Mouse (Mus musculus) T-helper 1 cell (primary cell): ENCODE data around the gene 1700123O20Rik.

ENCODE experiments used
- in situ Hi-C: fragments of 300-600 bp; cut with MboI, MseI; formaldehyde crosslinking; loops from one replicate; pipeline ENCODE4 v1.15.1; 2025; ENCODE audit warnings: high pct_unique_total_duplicates

The 1700123O20Rik gene

DNA sequence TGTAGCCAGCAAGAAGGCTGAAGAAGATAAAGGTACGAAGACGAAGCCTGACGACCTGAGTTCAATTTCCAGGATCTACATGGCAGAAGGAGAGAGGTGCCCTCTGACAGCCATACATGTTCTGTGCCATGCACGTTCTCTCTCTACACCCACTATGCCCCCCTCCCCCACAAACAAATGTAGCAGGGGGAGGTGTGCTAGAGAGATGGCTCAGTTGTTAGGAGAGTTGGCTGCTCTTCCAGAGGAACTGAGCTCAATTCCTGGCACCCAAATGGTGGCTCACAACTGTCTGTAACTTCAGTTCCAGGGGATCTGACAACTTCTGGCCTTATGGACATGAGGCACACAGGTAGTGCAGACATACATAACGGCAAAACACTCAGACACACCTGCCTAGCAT, 9.7 kb upstream of the 1700123O20Rik start:
- in situ Hi-C loops, result no loop called here

DNA sequence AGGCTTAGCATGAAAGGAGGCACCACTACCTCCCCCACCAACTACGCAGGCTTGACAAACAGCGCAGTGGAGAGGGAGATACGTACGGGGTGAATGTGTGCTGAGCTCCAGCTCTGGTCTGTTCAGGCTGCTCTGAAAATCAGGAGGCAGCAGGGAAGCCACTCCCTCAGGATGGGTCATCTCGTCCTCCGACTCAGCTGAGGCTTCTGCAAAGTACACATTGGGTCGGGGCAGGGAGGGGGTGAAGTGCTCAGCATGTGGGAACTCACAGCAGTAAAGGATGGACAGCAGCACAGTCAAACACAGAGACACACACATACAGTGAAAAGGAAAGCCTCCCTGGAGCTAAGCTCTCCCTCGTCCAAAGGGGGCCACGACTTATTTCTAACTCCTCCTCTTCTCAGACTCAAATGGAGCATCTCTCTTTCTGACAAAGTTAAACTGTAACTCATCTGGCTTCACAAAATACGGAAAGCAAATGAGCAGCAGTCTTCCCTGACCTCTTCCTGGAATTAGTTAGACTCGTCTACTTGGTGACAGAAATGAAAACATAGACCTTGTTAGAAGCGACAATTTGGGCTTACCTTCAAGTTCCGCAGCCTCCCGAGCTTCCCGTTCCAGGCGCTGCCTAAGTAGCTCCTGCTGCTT, 7.2 kb upstream of the 1700123O20Rik start:
- in situ Hi-C loops, result no loop called here

- in situ Hi-C loops, result no loop called here
Measured at GRCm38 (mm10) chr14:54682396-54682795, 3.6 kb upstream of the 1700123O20Rik start.

- in situ Hi-C loops, result no loop called here
Measured at GRCm38 (mm10) chr14:54685471-54685870, 545 bp upstream of the 1700123O20Rik start.

- in situ Hi-C loops, result no loop called here
Measured at GRCm38 (mm10) chr14:54686522-54687143, 617 bp downstream of the 1700123O20Rik start, which contains the start of gene Acin1. Acin1 (minus strand) TSS chr14:54686931.

DNA sequence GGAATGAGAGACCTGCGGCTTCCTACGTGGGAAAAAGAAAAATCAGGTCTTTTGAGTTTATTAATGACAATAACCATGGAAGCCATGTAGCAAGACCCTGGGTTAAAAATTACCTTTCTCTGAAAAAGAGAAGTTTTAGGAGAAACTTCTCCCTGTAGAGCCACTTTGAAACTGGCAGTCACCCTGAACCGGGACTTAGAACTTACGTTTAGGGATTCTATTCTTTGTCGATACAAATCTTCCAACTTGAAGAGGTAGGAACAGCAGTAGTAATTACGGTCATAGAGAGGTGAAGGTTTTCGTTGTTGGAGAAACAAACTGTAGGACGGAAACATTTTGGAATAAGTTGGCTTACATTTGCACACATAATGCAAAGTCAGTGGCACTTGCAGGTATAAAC, 1.2 kb downstream of the 1700123O20Rik start:
- in situ Hi-C loops, result no loop called here

DNA sequence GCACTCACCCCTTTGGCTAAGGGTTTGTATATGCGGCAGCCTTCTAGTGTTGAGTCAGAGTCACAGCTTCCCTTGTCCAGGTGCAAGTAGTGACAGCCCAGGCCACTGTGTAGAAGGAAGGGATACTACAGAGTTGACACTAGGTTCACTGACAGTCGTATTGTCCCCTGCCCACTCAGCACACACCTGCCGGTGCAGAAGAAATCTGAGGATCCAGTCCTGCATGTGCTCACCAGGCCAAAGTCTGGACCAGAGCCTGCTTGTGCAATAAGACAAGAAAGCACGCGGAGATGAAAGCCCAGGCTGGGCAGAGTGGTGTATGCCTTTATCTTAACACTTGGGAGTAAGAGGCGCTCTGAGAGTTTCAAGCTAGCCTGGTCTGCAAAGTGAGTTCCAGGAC, 9.0 kb downstream of the 1700123O20Rik start:
- in situ Hi-C loops, result no loop called here

- in situ Hi-C loops, result no loop called here
Measured at GRCm38 (mm10) chr14:54696752-54697151, 10.7 kb downstream of the 1700123O20Rik start.

- in situ Hi-C loops, result no loop called here
Measured at GRCm38 (mm10) chr14:54698733-54699132, 12.7 kb downstream of the 1700123O20Rik start, which contains the start of gene Gm29776. Gm29776 (minus strand) TSS chr14:54698833.

DNA sequence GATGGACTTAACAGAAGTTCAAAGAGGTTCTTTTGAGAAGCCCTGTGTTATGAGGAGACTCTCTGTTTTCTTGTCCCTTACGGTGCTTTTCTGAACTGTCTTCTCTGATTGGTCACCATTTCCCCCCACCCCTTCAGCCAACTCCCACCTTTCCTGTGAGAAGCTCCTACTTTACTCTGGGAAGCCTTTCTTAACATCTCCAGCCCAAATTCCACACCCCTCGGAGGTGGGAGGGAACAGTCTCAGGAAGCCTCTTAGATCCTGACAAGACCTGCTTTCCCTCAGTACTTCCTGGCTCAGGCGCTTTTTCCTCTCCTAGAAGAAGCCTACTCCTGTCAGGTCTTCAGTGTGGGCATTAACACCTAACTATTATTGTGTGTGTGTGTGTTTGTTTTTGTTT, 13.6 kb downstream of the 1700123O20Rik start:
- in situ Hi-C loops, result no loop called here

GRCm38 (mm10) chr14:54701298-54701697, 15.3 kb downstream of the 1700123O20Rik start:
- in situ Hi-C loops, result no loop called here

- in situ Hi-C loops, result no loop called here
Measured at GRCm38 (mm10) chr14:54703207-54703606, 17.2 kb downstream of the 1700123O20Rik start.

GRCm38 (mm10) chr14:54705844-54706243, 19.8 kb downstream of the 1700123O20Rik start:
- in situ Hi-C loops, result no loop called here

GRCm38 (mm10) chr14:54706589-54707320, 20.7 kb downstream of the 1700123O20Rik start:
- in situ Hi-C loops, result no loop called here

DNA sequence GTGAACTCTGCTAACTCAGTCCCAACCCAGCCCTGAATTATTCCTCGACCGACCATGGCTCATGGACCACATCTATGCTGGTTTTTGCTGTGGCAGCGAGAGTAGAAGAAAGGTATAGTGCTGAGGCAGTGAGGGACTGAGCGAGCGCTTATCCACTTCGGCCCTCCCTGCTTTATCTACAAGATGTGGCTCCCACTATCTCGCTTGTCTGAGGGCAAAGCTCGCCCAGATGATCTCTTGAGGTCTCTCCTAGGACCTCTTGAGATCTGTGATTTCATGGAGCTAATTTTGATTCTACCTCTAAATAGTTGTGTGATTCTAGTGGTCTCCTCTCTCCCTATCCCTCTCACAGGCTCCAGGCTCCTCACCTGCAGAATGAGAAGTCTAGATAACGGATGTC, 23.0 kb downstream of the 1700123O20Rik start:
- in situ Hi-C loops, result no loop called here

DNA sequence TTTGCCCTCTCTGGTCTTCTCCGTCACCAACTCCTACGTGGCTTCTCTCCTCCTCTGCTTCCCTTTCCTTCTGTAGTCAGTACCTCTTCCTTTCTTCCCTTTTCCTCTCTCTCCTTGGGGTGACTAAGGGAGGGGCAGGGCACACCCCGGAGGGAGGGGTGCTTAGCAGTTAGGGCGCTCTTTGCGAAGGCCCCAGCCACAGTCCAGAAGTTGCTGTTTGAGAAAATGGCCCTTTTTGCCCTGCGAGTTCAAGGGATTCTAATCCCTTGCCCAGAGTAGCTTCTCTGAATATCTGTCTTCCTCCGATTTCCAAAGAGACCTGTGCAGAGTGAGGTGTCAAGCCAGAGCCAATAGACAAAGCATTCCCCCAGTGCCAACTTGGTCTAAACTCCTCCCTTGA, 26.1 kb downstream of the 1700123O20Rik start, which contains the start of gene Cebpe:
Gene Cebpe, minus strand, starts transcription at position 101 of the 400 bp plus-strand sequence.
- in situ Hi-C loops, result loop anchor here (5.0 kb wide), 1 partner anchor 75 kb away; no protein-coding TSS in a partner anchor

DNA sequence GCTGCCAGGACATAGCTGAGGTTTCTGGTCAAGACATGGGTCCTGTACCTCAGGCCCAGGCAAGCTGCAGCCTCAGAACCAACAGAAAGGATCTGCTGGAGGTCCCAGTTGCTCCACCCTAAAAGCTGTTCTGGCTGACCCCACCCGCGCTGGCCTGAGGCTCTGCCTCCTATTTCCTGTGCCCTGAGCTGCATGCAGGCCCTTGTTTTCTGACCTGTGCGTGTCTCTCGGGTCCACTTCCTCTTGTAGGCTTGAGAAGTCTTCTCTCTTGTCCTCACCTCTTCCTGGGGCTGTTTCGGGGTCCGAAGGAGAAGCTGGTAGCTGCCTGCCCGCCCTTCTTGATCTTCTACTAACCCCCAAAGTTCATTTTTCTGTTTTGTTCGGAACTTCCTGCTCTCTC, 26.8 kb downstream of the 1700123O20Rik start:
- in situ Hi-C loops, result loop anchor here (5.0 kb wide), 1 partner anchor 74 kb away; no protein-coding TSS in a partner anchor

- in situ Hi-C loops, result loop anchor here (5.0 kb wide), 1 partner anchor 73 kb away; no protein-coding TSS in a partner anchor
Measured at GRCm38 (mm10) chr14:54714121-54714520, 28.1 kb downstream of the 1700123O20Rik start.

DNA sequence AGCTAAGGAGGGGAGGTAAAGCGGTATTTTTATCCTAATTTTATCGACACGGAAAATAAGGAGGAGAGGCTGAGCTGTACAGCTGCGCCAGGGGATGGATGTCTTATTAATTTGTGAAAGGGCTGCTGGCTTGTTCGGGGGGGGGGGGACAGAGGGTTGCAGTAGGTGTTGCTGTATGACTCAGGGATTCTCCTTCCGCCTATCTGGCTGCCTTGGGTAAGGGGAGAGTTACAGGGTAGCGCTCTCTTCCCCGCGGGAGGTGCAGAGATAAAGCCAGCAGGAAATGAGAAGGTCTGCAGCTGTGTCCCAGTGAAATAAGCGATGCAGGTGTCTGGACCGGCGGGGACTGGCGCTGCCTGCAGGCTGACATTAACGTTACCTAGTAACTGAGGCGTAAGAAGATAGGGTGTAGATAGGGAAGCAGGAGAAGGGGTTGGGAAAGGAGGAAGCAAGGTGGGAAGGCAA, 28.6 kb downstream of the 1700123O20Rik start:
- in situ Hi-C loops, result loop anchor here (5.0 kb wide), 1 partner anchor 73 kb away; no protein-coding TSS in a partner anchor

DNA sequence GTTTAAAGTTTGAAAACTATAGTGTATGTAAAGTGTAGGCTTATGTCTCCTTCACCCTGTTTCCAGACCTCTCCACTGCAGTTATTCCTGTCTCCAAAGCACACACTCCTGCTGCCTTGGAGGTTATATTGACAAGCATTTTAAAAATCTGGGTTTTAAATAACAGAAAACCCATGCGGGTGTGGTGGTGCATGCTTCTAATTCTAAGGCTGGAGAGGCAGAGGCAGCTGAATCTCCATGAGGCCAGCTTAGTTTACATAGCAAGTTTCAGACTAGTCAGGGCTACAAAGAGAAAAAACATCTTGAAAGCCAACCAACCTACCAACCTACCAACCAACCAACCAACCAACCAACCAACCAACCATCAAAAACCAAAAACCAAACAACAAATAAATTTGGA, 29.4 kb downstream of the 1700123O20Rik start:
- in situ Hi-C loops, result no loop called here

DNA sequence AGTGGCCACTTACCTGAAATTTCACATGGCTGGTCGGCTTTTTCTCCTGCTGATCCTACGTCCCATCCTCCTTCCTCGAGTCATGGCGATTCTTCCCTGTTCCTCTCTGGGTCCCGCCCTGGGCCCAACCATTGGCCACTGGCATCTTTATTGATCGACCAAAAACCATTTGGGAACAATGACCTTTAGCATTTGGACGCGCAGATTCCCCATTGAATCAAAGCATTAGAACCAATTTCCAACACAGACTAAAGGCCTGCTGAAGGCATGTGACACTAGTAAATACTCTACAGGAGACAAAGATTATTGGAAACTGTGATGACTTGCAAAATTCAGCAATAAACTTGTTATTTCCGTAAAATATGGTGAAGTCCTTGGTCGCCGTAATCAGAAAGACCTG, 34.0 kb downstream of the 1700123O20Rik start:
- in situ Hi-C loops, result no loop called here
